18 mouse cellular contexts compared by ENCODE assay signal in genomic region chr11:56550736-56551135, GRCm38 (mm10).
DNase-seq lines count a peak whose midpoint lies in the region; ATAC-seq and TF ChIP-seq lines count a peak whose summit lies in the region.
"Had no signal": no experiment of that assay in that cellular context is flagged by ENCODE, and none has a peak within 500 bp of the region (broad histone marks: within the 10 kb centered on the region; RNA-seq: fewer than 3 reads in every experiment).

No protein-coding gene starts in this region.

- in situ Hi-C loops in Patski (cut with MboI; ENCODE audit: low pct_unique_long_range_greater_than_20kb) = no loop called here

- CTCF ChIA-PET in Patski (lab: Charles Lee) = interaction anchor here (1.2 kb wide), 1 partner anchor 13 kb away, joined by 4 read pairs; no protein-coding TSS in a partner anchor

- H3K9me3 ChIP-seq in heart, embryonic 15.5 days (replicated peaks) = no peaks in the 10 kb centered on the region
- peaks cover 5% of the 10 kb centered on the region; the same call in 1 of the 2 replicates for H3K9me3 ChIP-seq in lung, embryonic 14.5 days (ENCODE audit: low read depth, low read length)
- H3K9me3 ChIP-seq: limb, embryonic 13.5 days had no signal

- H3K36me3 ChIP-seq in heart, embryonic 15.5 days = no peaks in the 10 kb centered on the region
- no peaks in the 10 kb centered on the region for H3K36me3 ChIP-seq in lung, embryonic 14.5 days (ENCODE audit: insufficient read depth)
- H3K36me3 ChIP-seq: limb, embryonic 13.5 days had no signal

- H3K4me1 ChIP-seq in heart, embryonic 15.5 days (replicated peaks) = peaks cover 13% of the 10 kb centered on the region
- no peaks in the 10 kb centered on the region for H3K4me1 ChIP-seq in lung, embryonic 14.5 days (ENCODE audit: insufficient read depth)
- no peaks in the 10 kb centered on the region; the same call in 1 of the 2 replicates for H3K4me1 ChIP-seq in lung, adult 2 months (ENCODE audit: control insufficient read depth, insufficient read depth, low read length)
- H3K4me1 ChIP-seq: limb, embryonic 13.5 days had no signal

- no peak overlapping the region for H3K4me2 ChIP-seq in heart, embryonic 15.5 days
- H3K4me2 ChIP-seq in lung, embryonic 14.5 days = no peak overlapping the region
- H3K4me2 ChIP-seq: limb, embryonic 13.5 days; midbrain, embryonic 11.5 days had no signal

- WGBS in heart, embryonic 15.5 days = 29% methylated on average over 4 of the region's 4 CpGs
- WGBS in lung, embryonic 14.5 days = 24% methylated on average over 4 of the region's 4 CpGs
- WGBS in lung, adult 2 months = 27% methylated on average over 4 of the region's 4 CpGs

- POLR2A ChIA-PET in Patski (lab: Charles Lee) = no interaction called here

- no peak for ATAC-seq in heart, embryonic 15.5 days (replicated peaks; ENCODE audit: insufficient number of reproducible peaks, insufficient read depth, low FRiP score, low read depth)
- no peak for ATAC-seq in lung, embryonic 14.5 days (ENCODE audit: insufficient read depth)
- peak; percentile 51 for ATAC-seq in Patski
- ATAC-seq: forebrain, embryonic 14.5 days; hindbrain, embryonic 16.5 days; intestine, embryonic 16.5 days had no signal

- no peak for TF ChIP-seq CTCF in lung, embryonic 14.5 days (IDR thresholded peaks at IDR 0.05; ENCODE audit: low read depth)
- TF ChIP-seq CTCF in lung, adult 2 months (IDR thresholded peaks at IDR 0.05; ENCODE audit: insufficient read depth, low read length) = no peak
- no peak for TF ChIP-seq CTCF in Patski (IDR thresholded peaks at IDR 0.05)

- no peak for DNase-seq in heart, adult 18-20 months
- peak; percentile 1 for DNase-seq in lung, embryonic 14.5 days
- DNase-seq in lung, adult 2 months = no peak
- no peak for DNase-seq in Patski (ENCODE audit: low read depth, low spot score)
- DNase-seq in mesoderm, embryonic 11.5 days (ENCODE audit: low read depth, low spot score) = peak; percentile 18
- DNase-seq in urinary bladder, postnatal 36 days (ENCODE audit: low spot score in 2 of 2) = no peak
- no peak for DNase-seq in adrenal gland, postnatal 10 days
- DNase-seq: adrenal gland, postnatal 36 days; cerebellum, adult 9-10 months; kidney, postnatal 36 days; thymus, adult 2 months had no signal

- H3K27ac ChIP-seq in heart, embryonic 15.5 days = peak overlapping the region; percentile 21; the same call in 1 of the 2 replicates
- no peak overlapping the region for H3K27ac ChIP-seq in lung, embryonic 14.5 days (ENCODE audit: low read depth)
- H3K27ac ChIP-seq: limb, embryonic 13.5 days; liver, embryonic 14.5 days had no signal

- TF ChIP-seq POLR2A in lung, adult 2 months (IDR thresholded peaks at IDR 0.05; ENCODE audit: borderline replicate concordance, extremely low read depth, low read depth, low read length) = no peak

- H3K27me3 ChIP-seq in heart, embryonic 15.5 days = no peaks in the 10 kb centered on the region
- H3K27me3 ChIP-seq in lung, embryonic 14.5 days (ENCODE audit: insufficient read depth, low read length) = no peaks in the 10 kb centered on the region
- no peaks in the 10 kb centered on the region for H3K27me3 ChIP-seq in Patski
- H3K27me3 ChIP-seq: limb, embryonic 13.5 days had no signal

- no peak overlapping the region for H3K4me3 ChIP-seq in heart, embryonic 15.5 days
- no peak overlapping the region for H3K4me3 ChIP-seq in lung, embryonic 14.5 days (ENCODE audit: low read depth, low read length)
- no peak overlapping the region for H3K4me3 ChIP-seq in lung, adult 2 months (replicated peaks; ENCODE audit: extremely low read depth, low read depth, low read length)
- H3K4me3 ChIP-seq: limb, embryonic 13.5 days had no signal

- H3K9ac ChIP-seq in heart, embryonic 15.5 days = no peak overlapping the region
- no peak overlapping the region for H3K9ac ChIP-seq in lung, embryonic 14.5 days
- H3K9ac ChIP-seq: limb, embryonic 13.5 days; liver, embryonic 14.5 days had no signal

Comparison
In these comparisons a context has a peak if more than half of its experiments do, and no peak if none do; other contexts are left out.
1. DNase-seq: peak in lung, embryonic 14.5 days (single experiment) and mesoderm, embryonic 11.5 days (single experiment); none in heart, adult 18-20 months (0 of 2), lung, adult 2 months (single experiment), Patski (single experiment), urinary bladder, postnatal 36 days (0 of 2) and adrenal gland, postnatal 10 days (single experiment).